Mouse (Mus musculus) natural killer cell, adult 2 months (primary cell): ENCODE measurements at regions not wholly inside any gene's neighbourhood (a gene's known extent, or its start where the extent isn't known, plus 50 kb on each side); places are given as distances from the start of the nearest gene placed in this dataset.

Source experiments
- DNase-seq, 2 experiments: peaks; one replicate each; pipeline ENCODE4 v3.0.0; 2022; ENCODE audit warnings: low spot score in 2 of 2

- no peak for DNase-seq
Measured at GRCm38 (mm10) chr1:137927953-137928352, 247.6 kb downstream of the Ptprc start.

DNA sequence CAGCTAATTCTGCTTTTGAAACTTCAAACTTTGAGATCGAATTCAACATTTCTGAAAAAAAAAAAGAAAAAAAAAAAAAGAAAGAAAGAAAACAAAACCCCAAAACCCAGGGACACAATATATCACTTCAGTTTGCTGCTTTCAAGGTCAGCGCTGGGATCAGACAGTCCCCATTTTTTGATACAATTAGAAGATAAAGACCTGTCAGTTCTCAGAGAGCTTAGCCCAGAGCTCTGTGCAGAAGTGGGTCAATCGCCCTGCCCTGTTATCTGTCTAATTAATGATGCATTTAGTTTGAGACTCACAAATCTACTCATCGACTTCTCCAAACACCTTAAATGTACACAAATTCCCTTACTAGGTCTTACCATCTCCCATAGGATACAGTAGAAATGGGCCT, 249.2 kb downstream of the Ptprc start:
- DNase-seq = no peak

- no peak for DNase-seq
Measured at GRCm38 (mm10) chr1:137924156-137924555, 251.4 kb downstream of the Ptprc start.

- DNase-seq = no peak
Measured at GRCm38 (mm10) chr1:137923705-137924104, 251.8 kb downstream of the Ptprc start.

DNA sequence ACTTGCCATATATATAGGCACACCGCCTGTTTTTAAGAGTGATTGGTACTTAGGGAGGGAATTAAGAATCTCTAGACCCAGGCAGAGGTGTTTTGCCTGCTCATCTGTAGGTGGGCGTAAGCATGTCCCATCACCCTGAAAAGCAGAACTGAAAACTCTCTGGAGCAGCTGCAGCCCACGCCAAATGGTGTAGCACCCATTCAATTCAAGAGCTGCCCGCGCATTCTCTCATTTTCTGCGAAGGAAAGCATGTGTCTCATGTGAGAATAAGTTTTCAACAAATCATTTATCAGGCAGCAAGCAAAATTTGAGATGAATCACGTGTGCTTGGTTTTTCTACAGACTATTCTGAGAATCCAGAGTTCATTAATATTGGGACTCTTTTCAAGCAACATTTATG, 252.7 kb downstream of the Ptprc start:
- DNase-seq = peak in 1 of 2 experiments; percentile 66

GRCm38 (mm10) chr1:137921592-137921991, 253.9 kb downstream of the Ptprc start:
- no peak for DNase-seq

DNA sequence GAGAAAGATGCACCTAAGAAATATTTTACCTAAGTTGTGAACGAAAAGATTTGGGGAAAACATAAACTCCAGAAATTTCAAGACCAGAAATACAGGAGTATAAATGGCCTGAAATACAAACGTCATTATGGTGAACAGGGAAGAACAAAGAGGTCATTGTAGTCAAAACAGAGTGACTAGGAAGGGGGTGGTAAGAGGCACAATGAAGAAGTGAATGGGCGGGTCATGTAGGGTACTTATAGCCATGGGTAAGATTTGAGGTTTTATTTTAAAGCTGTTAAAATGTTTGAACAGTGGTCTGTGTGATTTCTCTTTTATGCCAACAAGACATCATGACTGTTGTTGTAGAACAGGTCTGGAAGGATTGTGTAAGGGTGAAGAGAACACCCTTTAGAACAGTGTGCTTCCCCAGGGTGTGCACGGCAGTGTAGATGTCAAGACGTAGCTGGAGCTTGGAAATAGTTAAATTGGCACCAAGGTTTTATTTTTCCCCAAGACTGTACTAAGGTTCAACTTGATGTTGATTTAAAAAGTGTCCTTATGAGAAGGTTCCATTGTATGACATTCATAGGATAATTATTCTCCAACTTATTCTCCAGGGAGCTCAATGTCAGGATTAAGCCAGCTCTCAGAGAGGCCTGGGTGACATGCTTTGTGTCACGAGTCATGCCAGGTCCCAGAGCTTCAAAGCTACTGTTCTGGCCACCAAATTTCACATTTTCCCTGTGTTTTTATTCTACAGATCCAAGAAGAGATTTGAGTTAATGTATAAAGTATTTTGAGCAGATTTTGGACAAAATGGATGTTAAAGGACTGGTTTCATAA, 255.6 kb downstream of the Ptprc start:
- DNase-seq = no peak

- peak in 1 of 2 experiments; percentile 59 for DNase-seq
Measured at GRCm38 (mm10) chr1:137917449-137917848, 258.1 kb downstream of the Ptprc start.

- no peak for DNase-seq
Measured at GRCm38 (mm10) chr1:137906883-137907282, 268.6 kb downstream of the Ptprc start.

DNA sequence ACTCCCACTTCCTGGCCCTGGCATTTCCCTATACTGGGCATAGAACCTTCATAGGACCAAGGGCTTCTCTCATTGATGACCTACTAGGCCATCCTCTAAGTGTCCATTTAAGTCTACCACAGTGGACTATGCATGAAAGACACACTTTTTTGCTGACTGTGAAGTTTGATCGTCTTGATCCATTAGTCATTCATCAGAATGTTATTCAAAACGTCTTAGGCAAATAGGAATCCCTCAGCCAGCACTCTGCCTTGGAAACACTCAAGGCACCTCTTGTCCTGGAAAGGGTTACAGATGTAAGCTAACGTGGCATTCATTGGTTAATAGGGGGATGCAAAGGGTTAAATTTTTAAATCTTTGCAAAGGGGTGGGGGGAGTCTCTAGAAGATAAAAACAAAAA, 269.0 kb downstream of the Ptprc start:
- DNase-seq = no peak

- DNase-seq = no peak
Measured at GRCm38 (mm10) chr1:137905566-137905965, 269.9 kb downstream of the Ptprc start.

DNA sequence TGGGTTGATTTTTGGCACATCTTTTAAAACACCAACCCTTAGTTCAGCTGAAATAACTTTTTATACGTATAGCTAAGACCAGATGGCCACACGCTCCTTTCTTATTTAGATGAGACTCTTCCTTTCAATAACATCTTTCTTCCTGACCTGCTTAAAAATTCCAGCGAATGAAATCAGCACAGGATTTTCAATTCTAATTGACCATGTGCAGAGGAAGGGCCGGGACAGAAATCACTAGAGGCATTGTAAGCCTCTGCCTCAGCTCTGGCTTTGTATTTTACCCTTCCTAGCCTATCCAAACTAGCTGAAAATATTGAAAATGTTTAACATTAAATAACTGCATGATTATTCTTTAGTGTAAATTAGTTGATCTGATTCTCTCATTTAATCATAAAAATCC, 272.2 kb downstream of the Ptprc start:
- DNase-seq = no peak

GRCm38 (mm10) chr1:137902859-137903258, 272.6 kb downstream of the Ptprc start:
- no peak for DNase-seq

DNA sequence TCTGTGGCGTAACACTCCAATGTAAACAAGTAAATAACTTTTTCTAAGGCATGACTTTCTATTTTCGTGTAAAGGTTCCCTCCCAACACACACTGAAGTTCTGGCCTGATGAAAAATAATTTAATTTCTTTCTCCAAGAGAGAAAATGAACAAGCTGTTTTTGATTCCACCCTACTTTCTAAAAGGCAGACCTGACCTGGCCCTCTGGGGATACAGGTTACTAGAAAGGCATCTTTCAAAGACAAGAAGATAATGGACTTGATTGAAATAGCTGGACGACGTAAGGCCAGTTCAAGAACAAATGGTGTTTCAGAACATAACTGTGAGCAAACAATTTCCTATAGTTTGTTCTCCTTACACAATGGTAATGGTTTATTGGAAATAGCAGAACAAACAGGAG, 273.5 kb downstream of the Ptprc start:
- no peak for DNase-seq

GRCm38 (mm10) chr1:137901211-137901610, 274.3 kb downstream of the Ptprc start:
- DNase-seq = no peak

DNA sequence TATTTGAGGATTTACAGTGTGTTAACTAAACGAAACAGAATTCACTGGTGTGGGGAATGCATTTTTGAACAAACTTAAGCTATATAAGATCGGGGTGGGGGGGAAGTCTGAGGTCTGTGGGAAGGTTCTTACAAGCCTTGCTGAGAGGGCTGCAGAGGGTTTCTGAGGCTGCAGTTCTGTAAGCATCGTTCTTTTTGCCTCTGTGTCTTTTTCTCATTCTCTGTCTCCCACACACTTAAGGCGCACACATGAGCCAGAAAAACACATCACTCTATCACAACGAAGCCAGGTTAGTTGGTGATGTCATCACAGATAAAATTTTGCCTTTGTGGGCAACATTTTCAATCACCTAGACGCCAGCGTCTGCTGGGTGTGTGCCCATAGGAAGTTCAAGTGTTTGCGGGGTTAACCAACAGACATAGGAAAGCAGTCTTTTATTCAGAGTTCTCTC, 274.9 kb downstream of the Ptprc start:
- DNase-seq = peak; percentile 29 to 35

- peak; percentile 9 to 24 for DNase-seq
Measured at GRCm38 (mm10) chr1:137899916-137900601, 275.4 kb downstream of the Ptprc start.

GRCm38 (mm10) chr1:137899305-137899704, 276.2 kb downstream of the Ptprc start:
- no peak for DNase-seq

DNA sequence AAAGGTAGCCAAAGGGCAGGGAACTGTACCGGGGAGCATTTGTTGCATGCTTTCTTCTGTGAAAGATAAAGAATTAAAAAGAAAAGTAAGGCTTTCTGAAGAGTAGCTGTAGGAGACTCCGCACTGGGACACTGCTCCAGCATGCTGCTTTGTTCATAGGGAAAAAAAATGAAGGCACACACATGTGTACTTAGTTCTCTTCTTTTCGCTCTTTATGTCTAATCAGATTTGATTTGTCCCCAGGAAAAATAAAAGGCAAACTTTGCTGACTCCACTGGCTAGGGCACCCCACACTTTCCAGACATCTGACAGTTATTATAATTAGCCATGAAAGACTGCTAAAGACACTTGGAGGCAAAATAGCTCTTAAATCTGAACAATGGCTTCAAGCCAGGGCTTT, 276.6 kb downstream of the Ptprc start:
- DNase-seq = no peak

DNA sequence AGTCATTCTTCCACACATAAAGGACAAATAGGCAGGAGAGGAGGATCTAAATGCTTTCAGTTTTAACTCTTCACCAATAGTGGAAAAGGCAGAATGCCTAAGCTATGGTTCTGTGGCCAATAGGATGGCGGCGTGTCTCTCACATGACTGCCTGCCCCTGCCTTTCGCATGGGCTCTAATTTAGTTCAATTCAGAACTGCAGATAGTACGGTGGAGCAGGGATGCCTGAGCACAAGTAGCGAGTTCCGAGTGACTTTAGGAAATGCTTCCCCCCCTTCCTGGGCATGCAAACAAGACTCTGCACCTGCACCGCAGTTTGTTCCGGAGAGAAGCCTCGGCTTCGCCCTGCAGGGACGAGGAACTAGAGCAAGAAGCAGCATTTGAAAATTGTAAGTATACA, 277.1 kb downstream of the Ptprc start:
- peak; percentile 69 to 79 for DNase-seq

DNA sequence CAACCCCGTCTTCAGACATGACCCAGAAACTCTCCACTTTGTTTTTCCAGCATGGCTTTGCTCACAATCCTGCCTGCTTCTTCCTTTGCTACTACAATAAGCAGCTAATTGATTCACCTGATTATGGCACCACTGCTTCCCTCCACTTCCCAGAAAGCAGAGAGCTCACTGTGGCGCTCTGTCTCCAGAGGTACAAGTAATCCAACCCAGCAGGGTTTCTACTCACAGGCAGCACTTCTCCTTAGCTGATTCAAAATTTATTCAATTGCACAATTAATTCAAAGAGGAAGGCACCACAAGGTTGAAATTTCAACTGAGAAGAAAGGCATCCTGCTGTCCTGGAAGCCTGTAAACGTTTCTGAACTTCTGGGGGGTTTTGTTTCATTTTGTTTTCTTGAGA, 293.9 kb downstream of the Ptprc start:
- DNase-seq = no peak

GRCm38 (mm10) chr1:137874361-137874760, 301.1 kb downstream of the Ptprc start:
- no peak for DNase-seq

GRCm38 (mm10) chr1:137873628-137874027, 301.9 kb downstream of the Ptprc start:
- DNase-seq = no peak
